Mouse (Mus musculus): ENCODE results near the gene Cry1.

The Cry1 gene

DNA sequence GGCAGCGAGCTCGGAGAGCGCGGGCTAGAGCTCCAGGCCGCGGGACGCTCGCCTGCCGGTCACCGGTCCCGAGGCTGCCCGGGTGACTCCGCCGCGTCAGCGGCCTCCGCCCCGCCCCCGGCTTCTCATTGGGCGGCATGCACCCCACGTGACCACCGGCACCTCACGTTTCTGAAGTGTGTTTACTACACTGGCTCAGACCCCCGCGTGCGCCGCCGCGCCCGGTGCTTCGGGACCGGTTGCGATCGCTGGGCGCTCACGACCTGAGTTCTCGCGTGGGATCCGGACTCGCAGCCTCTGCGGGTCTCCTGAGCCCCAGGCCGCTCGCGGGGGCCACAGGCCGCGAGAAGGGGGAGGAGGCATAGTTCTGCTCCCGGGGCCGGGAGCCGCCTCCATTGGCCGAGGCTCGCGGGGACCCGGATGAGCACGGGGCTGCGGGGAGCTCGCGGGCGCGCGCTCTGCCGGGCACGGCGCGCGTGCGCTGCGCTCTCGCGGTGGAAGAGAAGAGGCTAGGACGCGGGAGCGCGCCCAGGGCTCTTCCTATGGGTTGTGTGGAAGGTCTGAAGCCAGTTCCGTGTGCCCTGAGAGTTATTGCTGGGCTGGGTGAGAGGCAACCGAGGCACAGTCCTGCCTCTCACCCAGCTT, at the start of gene Cry1:
Cry1 (minus strand) TSS at position 101 of the 645 bp plus-strand sequence.
- DNase-seq (ENCODE audit: low spot score), result peak; percentile 97

DNA sequence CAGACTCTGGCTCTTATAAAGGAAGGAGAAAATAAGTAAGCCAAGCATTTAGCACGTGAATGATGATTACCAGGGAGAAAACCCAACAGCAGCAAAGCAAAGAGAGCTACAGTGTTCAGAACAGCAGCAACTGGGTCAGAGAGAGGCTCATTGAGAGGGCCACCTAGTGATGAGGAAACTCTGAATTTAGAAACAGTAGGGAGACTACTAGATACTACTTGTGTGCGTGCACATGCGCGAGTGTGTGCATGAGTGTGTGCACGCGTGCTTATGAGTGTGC, 36.8 kb upstream of the Cry1 start:
- DNase-seq (ENCODE audit: low spot score), result no peak

DNA sequence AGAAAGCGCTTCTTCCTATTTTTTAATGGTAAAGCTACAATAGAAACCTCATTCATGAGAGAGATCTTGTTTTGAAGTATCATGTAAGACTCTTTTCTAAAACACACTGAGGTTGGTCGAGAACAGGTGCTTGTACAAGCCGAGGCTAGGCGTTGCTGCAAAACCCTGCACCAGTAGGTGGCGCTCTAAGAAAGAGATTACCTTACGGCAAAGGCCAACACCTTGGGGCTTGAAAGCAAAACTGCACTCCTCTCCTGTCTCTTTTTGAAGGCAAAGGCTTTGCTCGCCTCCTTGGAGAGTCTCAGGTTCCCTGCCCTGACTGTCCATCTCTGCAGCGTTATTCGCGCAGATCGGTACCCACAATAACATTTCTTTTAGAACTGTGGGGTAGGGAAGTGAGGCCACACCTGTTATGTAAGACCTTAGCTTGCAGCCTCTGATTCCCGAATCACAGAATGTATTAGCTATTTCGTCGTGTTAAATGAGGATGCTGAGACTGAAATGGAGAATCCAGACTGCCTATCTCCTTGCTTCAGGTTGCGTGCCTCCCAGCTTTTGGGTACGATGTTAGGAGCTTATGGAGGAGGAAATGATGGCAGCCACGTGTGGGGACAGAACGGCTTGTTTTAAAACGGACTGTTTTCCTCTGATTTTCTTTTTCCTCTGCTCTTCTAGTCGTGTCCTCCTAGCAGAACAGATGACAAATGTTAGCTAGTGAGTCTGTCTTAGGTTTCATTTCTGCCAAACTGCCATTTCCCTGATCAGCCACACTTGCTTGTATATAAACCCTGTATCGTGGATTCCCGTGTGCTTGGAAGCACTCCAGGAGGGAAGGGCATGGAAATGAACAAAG, 36.3 kb upstream of the Cry1 start:
- peak; percentile 93 for DNase-seq (ENCODE audit: low spot score)

DNA sequence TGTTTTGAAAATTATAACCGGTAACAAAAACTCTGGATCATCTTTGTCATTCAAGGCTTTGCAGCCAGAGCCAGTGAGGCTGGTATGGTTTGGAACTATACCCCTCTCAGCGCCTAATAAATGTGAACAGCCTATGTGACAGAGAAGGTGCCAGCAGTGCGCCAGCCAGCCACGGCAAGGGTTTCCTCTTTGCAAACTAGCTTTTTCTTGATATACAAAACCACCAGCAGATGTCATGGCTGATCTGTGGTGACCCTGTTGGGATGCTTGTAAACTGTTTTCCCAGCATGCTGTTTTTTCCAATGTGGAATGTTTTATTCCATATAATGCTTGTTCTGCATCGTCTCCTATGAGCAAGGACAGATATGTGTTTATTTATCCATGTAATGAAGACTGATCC, 30.0 kb upstream of the Cry1 start:
- DNase-seq (ENCODE audit: low spot score), result no peak

DNA sequence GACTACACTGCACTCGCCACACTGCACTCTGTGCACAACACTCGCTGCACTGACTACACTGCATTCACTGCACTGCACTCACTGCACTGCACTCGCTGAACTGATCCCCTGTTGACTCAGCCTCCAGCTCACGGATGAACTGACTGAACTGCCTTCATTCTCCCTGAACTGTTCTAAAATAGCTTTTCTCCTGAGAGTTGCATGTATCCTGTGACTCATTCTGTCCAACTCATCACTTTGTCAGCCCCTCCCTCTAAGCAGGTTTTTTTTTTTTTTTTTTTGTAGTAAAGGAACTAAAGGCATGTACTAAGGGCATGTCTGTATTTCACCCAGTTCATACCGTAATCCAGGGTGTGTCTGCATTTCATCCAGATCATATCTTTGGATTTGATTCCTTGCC, 26.8 kb upstream of the Cry1 start:
- no peak for DNase-seq (ENCODE audit: low spot score)

DNA sequence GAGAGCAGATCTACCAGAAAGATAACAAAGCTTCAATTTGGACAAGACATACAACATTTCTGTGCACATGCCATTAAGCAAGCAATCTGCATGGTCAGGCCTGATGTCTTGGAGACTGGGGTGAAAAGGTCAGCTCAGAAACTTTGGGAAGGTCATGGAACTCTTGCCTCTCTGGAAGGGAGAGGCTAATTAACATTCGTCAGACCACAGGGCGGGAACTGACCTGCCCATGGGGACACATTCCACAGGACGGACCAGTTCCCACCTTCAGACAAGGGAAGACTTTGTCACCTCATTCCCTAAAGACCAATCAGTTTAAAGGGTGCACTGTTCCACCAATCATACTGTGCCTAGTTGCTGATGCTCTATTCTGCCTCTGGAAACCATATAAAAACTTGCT, 25.3 kb upstream of the Cry1 start:
- DNase-seq (ENCODE audit: low spot score), result no peak

DNA sequence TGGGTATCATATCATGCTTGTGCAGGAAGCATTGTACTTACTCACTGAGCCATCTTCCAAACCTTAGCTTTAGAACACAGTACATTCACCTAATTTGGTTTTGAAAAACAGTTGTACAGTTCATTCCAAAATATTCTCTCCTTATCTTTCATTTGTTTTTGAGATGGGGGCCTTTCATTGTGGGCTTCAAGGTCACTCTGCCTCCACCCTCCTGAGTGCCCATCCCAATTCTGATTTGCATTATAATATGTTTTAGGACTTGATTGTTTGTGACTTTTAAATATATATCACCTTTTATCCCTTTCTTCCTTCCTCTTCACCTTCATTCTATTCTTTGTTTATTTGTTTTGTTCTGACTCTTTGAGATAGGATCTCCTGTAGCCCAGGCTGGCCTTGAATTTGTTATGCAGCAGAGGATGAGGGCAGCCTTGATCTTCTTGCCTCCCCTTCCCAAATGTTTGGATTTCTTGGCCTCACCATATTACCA, 24.3 kb upstream of the Cry1 start:
- no peak for DNase-seq (ENCODE audit: low spot score)

DNA sequence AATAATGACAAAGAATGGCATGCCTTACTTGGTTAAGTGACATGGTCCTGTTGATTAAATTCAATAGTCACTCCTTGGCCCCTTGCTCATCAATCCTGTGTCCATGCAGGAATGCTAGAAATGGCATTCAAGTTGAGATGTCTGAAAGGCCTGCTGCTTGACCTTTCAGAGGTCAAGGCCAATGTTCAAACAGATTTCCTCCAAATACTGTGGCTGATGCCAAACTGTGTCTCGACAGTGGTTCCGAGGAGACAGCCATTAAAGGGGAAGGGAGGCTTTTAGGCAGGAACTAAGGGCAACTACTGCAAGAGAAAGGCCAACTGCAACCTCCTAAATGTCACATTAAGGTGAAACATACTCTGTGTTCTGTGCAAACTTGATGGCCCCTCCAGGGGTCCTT, 20.5 kb upstream of the Cry1 start:
- peak; percentile 31 for DNase-seq (ENCODE audit: low spot score)

DNA sequence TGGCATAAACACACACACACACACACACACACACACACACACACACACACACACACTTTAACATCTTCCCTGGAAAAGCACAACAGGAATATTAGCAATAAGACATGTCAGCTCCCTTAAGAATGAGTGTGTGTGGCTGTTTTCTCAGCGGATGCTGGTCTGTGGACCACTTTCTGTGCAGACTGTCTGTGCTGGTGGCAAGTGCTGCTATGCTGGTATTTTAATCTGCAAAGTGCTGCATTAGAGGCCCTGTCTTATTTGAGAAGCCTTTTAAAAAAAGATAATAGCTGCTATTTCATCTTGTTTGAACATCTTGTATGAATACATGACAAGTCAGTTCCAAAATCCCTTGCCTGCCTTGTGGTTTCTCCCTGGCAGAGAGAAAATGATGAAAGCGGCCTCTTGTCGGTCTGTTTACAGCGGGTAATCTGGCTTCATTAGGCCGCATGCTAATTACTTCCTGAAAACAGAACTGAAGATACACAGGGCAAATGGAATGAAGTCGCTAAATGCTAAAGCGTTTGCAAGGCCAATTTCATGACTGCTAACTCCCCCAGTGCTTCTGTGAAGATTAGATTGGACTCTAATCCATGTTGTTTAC, 19.5 kb upstream of the Cry1 start:
- no peak for DNase-seq (ENCODE audit: low spot score)

DNA sequence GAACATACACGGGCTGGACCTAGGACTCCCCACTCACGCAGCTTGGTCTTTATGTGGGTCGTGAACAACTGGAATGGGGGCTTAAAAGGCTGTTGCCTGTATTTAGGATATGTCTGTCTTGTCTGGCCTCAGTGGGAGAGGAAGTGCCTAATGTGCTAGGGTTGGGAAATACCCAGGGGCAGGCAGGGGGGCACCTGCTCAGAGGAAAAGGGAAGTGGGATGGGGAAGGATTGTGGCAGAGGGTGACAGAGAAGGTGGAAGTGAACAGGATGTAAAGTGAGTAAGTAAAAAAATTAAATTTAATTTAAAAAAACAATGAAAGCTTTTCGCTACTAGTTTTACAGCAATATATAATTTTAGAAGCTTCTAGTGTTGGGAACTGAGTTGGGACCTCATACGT, 9.7 kb upstream of the Cry1 start:
- no peak for DNase-seq (ENCODE audit: low spot score)

DNA sequence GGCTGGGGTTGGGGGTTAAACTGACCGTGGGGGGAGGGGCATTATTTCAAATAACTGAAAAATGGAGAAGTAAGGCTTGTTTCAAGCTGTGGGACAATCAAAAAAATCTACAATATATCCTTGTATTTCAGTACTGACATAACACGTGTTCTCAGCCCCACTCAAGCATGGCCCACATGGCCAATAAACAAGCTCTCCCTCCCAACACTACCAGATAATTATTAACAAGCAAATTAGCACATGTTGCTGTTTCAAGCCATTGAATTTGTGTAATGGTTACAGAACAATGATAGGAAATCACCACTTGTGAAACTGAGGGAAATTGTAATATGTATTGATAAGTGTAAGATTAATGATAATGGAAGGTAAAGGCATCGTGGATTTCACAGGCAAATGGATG, 8.5 kb upstream of the Cry1 start:
- DNase-seq (ENCODE audit: low spot score), result no peak

DNA sequence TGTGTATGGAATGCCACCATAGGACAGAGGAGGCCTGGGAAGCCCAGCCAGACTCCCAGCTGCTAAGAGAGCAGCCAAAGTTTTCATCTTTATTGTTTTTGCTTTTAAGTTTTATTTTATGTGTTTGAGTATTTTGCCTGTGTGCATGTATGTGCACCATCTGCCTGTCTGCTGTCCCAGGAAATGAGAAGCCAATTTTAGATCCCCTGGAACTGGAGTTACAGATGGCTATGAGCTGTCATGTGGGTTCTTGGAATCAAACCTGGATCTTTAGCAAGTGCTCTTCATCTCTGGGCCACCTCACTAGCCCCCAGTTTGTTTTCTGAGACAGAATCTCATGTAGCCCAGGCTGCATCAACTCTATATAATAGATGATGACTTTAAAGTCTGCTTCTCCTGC, 5.8 kb upstream of the Cry1 start:
- no peak for DNase-seq (ENCODE audit: low spot score)

DNA sequence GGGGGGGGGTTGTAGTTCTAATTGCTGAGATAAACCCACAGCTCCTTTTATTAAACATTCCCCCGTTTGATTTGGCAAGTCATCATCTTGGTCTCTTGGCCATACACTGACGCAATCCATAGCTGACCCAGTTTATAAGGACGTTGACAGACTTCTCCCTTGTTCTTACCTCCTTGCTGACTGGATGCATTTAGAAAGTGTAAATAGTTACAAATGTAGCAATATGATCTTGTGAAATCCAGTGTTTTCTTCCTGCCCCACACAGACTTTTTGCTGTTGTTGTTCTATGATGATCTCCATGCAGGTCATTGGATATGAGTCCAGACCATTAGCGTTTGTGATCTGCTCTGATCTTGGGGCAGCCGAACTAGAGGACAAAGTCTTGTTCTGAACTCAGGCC, 5.1 kb upstream of the Cry1 start:
- no peak for DNase-seq (ENCODE audit: low spot score)

DNA sequence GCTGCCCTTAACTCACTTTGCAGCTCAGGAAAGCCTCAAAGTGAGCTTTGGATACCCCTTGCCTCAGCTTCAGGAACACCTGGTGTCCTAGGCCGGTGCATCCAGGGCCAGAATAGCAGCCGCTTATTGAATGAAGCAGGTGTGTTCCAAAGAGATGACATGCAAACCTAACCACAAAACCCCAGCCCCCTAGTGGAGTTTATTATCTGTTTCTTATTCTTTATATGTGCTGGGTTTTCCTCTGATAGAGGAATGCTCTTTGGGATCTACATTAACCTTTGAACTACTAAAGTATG, 1.6 kb upstream of the Cry1 start:
- DNase-seq (ENCODE audit: low spot score), result no peak

DNA sequence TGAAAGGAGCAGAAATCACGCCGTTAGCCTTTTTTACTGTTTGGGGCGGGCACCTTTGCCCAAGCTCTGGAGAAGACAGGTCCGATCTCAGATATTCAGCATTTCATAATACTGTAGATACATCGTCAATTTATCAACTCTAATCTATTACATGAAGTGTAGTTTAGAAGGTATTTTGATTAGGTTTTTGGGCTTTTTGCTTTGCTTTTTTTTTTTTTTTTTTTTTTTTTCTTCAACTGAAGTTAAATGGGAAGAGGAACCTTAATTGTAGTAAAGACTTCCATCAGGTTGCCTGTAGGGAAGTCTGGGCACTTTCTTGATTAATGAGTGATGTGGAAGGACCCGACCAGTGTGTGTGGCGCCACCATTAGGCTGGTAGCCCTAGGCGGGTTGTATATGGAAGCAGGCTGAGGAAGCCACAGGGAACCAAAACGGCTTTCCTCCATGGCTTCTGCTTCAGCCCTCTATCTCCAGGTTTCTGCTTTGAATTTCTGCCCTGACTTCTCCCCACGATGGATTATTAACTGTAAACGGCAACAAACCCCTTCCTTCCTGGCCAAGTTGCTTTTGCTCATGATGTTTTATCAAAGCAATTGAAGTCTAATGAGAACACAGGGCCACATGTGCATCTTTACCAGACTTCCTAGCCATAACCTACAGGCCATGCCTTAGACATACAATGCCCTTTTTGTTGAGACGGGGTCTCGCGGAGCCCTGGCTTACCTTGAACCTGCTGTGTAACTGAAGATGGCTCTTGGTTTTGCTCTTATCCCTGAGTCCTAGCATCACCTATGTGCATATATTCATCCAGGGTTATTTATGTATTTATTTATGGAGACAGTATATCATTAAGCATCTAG, 1.0 kb upstream of the Cry1 start:
- peak; percentile 36 for DNase-seq (ENCODE audit: low spot score)

DNA sequence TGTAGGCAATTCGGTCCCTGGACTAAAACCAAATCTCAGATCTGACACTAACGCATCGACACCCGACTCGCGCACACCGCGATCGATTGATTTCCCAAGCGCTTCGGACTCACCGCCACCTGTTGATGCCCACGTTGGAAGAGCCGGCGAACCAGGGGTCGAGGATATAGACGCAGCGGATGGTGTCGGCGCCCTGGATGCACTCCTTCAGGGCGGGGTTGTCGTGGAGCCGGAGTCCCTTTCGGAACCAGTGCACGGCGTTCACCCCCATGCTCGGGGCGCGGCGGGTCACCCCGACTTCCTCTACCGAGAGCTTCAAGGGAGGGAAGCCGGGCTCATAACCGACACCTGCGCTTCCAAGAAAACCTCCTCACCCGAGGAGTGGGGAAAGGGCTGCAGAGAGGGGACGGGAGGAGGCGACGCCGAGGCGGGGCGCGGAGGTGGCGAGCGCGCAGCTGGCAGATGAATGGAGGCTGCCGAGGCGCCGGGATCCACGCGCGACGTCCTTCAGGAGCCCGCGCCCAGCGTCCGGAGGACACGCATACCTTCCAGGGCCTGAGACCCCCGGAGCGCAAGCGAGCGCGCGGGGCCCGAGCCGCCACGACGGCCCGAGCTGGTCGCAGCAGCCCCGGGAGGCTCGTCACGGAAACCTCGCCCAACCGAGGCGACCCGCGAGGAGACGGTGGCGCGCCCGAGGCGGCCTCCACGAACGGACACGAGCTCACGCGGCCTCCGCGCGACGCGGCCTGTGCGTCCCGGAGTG, 482 bp downstream of the Cry1 start:
- peak; percentile 59 for DNase-seq (ENCODE audit: low spot score)

DNA sequence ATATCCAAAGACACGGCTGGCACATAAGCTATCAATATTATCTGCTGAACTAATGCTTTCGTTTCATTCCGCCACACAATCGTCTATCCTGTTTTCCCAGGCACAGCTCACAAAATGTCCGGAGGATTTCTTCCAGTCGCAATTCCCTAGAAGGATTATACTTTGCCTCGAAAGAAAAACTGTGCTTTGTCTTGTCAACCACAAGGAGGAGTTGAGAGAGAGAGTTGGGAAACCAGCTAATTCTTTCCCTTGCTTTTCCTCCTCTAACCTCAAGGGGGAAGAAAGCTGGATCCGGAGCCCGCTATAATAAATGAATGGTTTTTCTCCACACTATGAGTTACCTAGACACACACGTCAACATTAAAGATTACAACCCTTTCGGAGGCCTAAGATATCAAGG, 1.2 kb downstream of the Cry1 start:
- peak; percentile 88 for DNase-seq (ENCODE audit: low spot score)

DNA sequence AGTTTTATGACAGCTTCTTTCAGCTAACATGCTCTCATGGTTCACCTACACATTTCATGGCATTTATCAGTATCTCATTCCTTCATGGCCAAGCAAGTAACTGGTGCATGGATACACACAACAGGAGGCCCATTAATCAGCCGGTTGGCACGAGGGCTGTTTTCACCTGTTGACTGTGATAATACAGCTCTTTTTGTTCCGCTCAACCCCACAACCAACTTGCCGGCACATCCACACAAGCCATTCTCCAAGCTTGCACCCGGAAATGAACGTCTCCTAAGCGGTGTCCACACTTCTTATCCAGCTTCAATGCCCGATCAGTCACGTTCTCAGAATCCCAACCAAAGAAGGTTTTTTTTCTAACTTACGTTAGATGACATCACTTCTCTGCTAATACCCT, 2.1 kb downstream of the Cry1 start:
- no peak for DNase-seq (ENCODE audit: low spot score)

DNA sequence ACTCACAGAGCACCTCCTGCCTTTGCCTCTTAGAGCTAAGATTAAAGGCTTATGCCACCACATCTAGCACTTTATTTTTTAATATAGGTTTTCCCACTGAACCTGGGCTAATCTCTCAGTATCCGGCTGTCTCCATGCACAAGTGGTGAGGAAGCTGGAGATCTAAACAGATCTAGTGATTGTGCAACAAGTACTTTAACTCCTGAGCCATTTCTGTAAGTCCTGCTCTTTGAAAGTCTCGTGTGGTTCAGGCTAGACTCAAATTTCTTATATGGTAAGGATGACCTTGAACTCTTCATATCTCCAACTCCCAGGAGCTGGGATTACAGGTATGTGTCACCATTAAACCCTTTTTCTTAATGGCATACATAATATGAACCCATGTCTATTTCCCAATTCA, 8.2 kb downstream of the Cry1 start:
- DNase-seq (ENCODE audit: low spot score), result no peak

DNA sequence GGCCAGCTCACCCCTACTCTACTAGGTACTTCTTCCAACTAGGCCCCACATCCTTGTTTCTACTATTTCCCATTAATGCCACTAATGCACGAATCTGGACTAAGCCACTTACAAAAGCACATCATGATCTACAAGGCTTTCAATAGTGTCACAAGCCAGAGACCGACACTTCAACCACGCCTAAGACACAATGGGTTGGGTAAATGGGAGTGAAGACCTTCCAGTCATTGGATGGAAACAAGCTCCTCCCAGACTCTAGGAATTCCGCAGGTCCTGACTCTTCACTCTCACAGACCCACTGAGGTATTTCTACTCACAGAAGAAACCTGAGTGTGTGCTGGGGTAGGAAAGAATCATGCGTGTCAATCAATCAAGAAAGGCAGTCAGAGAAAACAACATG, 19.6 kb downstream of the Cry1 start:
- DNase-seq (ENCODE audit: low spot score), result no peak

DNA sequence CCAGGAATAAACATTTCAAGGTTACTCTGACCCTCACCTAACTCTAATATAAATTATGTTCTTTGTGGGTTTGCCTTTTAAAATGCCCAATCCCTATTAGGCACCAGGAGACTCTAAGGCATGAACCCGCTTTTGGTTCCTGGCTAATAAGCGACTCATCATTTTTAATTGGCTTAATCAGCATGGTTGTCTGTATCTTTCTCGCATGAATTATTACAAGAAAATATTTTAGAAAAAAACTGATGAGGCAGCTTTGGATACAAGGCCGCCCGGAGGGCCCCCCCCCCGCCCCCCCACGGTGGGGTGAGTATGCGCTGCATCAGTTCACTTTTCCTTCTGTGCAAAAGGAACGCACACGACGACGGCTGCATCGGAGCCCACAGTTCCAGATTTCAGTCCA, 20.1 kb downstream of the Cry1 start:
- DNase-seq (ENCODE audit: low spot score), result no peak

DNA sequence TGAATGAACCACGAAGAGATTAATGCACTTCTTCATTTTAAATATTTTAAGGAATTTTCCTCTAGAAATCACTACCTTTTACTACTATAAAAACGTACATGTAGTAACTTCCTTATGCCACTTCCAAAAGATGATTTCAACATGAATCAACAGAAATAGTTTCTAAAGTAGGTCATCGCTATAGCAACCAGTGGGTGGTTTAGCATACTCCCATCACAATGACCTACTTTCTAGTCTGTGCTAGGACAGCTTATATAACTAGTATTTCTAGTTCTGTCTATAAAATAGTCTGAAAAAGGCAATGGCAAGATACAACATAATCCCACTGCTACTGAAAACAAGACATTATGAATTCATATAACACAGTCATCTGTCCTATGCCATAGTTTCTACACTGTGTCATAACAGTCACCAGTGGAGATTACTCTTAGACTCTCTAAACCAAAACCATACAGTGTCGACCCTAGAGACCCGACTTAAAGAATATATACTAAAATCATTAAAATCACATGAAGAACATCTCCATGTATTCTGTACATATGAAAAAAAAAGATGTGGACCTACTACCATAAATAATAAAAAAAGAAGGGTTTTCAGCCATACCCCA, 23.0 kb downstream of the Cry1 start:
- DNase-seq (ENCODE audit: low spot score), result peak; percentile 42
